Mouse (Mus musculus): ENCODE measurements around the gene Coq7.

DNA sequence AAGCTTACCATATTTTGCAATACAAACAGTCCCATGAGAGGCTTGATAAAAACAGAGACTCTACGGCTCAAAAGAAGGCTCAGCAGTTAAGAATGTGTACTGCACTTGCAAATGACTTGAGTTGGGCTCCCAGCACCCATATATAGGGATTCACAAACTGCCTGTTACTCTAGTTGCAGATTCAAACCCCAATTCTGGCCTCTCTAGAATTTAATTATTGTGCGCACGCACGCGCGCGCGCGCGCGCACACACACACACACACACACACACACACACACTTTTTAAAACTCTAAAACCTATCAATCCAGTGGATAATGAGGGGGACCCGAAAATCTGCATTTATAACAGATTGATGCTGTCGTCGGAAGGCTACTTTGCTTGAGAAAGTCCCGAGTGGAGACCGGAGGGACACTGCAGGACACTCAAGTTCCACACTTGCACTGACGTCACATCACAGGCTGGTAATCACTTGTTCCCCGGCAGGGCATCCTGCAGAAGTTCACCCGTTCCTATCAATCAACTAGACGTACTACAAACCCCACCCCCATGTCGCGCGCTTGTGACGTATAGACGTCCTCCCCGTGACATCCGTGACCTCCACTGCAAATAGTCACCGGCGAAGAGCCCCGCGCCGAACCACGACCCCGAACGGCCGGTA lies 508 bp downstream of the Coq7 start:
- TF ChIP-seq CTCF (IDR thresholded peaks at IDR 0.05; ENCODE audit: low read depth) = peak; percentile 38
- TF ChIP-seq EP300 (IDR thresholded peaks at IDR 0.05; ENCODE audit: low read depth) = no peak

Data from liver, embryonic 14.5 days (tissue).